Mouse (Mus musculus) midbrain, embryonic 14.5 days (tissue): ENCODE results near the gene Rnf144b. TPM values are rescaled to one million over a fixed set of nuclear protein-coding genes. Genes with fewer than 3 reads are reported as not detected.

Experiments used
- ATAC-seq: fragments of 200-750 bp; cut with Nextera tagmentation; 2 replicates; pipeline ENCODE4 v1.8.0; 2017; ENCODE audit warnings: moderate number of reproducible peaks, moderate library complexity; ENCODE audit not compliant: low FRiP score, low TSS enrichment
- DNase-seq: peaks from one replicate; pipeline ENCODE4 v3.0.0-alpha.2; 2015
- H3K27ac ChIP-seq: fragments of 300-500 bp; sonication (generic); replicated peaks from 2 replicates; pipeline ENCODE4 v1.5.1; 2014; ENCODE audit warnings: mild to moderate bottlenecking, low read depth, low read length, moderate library complexity
- H3K27me3 ChIP-seq: fragments of 300-500 bp; sonication (generic); 2 replicates; pipeline ENCODE4 v1.6.1; 2014; ENCODE audit warnings: low read length, control low read depth, mixed read lengths; ENCODE audit not compliant: control insufficient read depth, insufficient read depth
- H3K36me3 ChIP-seq: fragments of 300-500 bp; sonication (generic); 2 replicates; pipeline ENCODE4 v1.6.1; 2014; ENCODE audit warnings: low read length, control low read depth; ENCODE audit not compliant: control insufficient read depth, insufficient read depth
- H3K4me1 ChIP-seq: fragments of 300-500 bp; sonication (generic); 2 replicates; pipeline ENCODE4 v1.6.1; 2014; ENCODE audit warnings: mild to moderate bottlenecking, antibody characterized with exemption, low read length, control low read depth; ENCODE audit not compliant: control insufficient read depth, insufficient read depth
- H3K4me2 ChIP-seq: fragments of 300-500 bp; sonication (generic); 2 replicates; pipeline ENCODE4 v1.6.1; 2014; ENCODE audit warnings: mild to moderate bottlenecking, low read length, moderate library complexity
- H3K4me3 ChIP-seq: fragments of 300-500 bp; sonication (generic); replicated peaks from 2 replicates; pipeline ENCODE4 v1.5.1; 2014; ENCODE audit warnings: low read depth, low read length
- H3K9ac ChIP-seq: fragments of 300-500 bp; sonication (generic); replicated peaks from 2 replicates; pipeline ENCODE4 v1.6.1; 2014; ENCODE audit warnings: mild to moderate bottlenecking, low read length, moderate library complexity
- H3K9me3 ChIP-seq: fragments of 300-500 bp; sonication (generic); 2 replicates; pipeline ENCODE4 v1.6.1; 2016; ENCODE audit warnings: low read length, control low read depth, mixed read lengths; ENCODE audit not compliant: control insufficient read depth
- WGBS: fragments of 180-500 bp; shearing (Covaris S2); extraction: QIAGEN DNeasy Blood & Tissue Kit; methylation state at CpG from one replicate; pipeline ENCODE4 v1.1.7; 2014; 5-methylcytosine and 5-hydroxymethylcytosine counted together
- polyA plus RNA-seq: library from polyadenylated mRNA; unstranded; fragments of >200 nt; fragmentation: Nextera tagmentation; extraction: Ambion mirVana; gene quantifications from 2 replicates; pipeline ENCODE4 v1.2.1, GENCODE M21; 2014

Gene Rnf144b
- polyA plus RNA-seq, 1 experiment from 2014 or later: 1.1 TPM

GRCm38 (mm10) chr13:47251114-47251764, 128.8 kb downstream of the Rnf144b start:
- H3K27me3 ChIP-seq: no peaks in the 10 kb centered on the region
- H3K4me1 ChIP-seq: peaks cover 30% of the 10 kb centered on the region
- 89% methylated on average over 2 of the region's 2 CpGs for WGBS
- no peaks in the 10 kb centered on the region for H3K9me3 ChIP-seq
- H3K27ac ChIP-seq: no peak overlapping the region
- no peak for ATAC-seq
- no peak overlapping the region for H3K4me3 ChIP-seq
- no peak for DNase-seq
- no peaks in the 10 kb centered on the region for H3K36me3 ChIP-seq
- H3K4me2 ChIP-seq: no peak overlapping the region
- no peak overlapping the region for H3K9ac ChIP-seq

- Histone ChIP-seq H3K9ac (no peak overlapping the region), H3K4me2 (no peak overlapping the region), H3K36me3 (no peaks in the 10 kb centered on the region), H3K27me3 (no peaks in the 10 kb centered on the region), H3K27ac (no peak overlapping the region), H3K4me1 (peaks cover 12% of the 10 kb centered on the region), H3K9me3 (no peaks in the 10 kb centered on the region), H3K4me3 (no peak overlapping the region)
- no peak for ATAC-seq
- DNase-seq: no peak
- 80% methylated on average over 5 of the region's 5 CpGs for WGBS
Observed at GRCm38 (mm10) chr13:47253711-47254110, 131.3 kb downstream of the Rnf144b start.

- Histone ChIP-seq H3K4me1 (peaks cover 5% of the 10 kb centered on the region; the same call in 1 of the 2 replicates), H3K36me3 (no peaks in the 10 kb centered on the region), H3K9ac (no peak overlapping the region), H3K4me3 (no peak overlapping the region), H3K9me3 (no peaks in the 10 kb centered on the region), H3K27me3 (no peaks in the 10 kb centered on the region), H3K4me2 (no peak overlapping the region), H3K27ac (no peak overlapping the region)
- WGBS: 61% methylated on average over 4 of the region's 4 CpGs
- no peak for ATAC-seq
- no peak for DNase-seq
Observed at GRCm38 (mm10) chr13:47259297-47259696, 136.8 kb downstream of the Rnf144b start.

- no peak overlapping the region for H3K4me3 ChIP-seq
- no peak overlapping the region for H3K9ac ChIP-seq
- no peak overlapping the region for H3K27ac ChIP-seq
- H3K27me3 ChIP-seq: no peaks in the 10 kb centered on the region
- DNase-seq (peak; percentile 68), ATAC-seq (no peak)
- H3K36me3 ChIP-seq: no peaks in the 10 kb centered on the region
- peaks cover 5% of the 10 kb centered on the region; the same call in 1 of the 2 replicates for H3K4me1 ChIP-seq
- H3K4me2 ChIP-seq: no peak overlapping the region
- H3K9me3 ChIP-seq: no peaks in the 10 kb centered on the region
- 71% methylated on average over 2 of the region's 2 CpGs for WGBS
Observed at GRCm38 (mm10) chr13:47261961-47262360, 139.5 kb downstream of the Rnf144b start.

- no peak overlapping the region for H3K4me3 ChIP-seq
- no peaks in the 10 kb centered on the region for H3K27me3 ChIP-seq
- no peak overlapping the region for H3K4me2 ChIP-seq
- no peak for ATAC-seq
- H3K9me3 ChIP-seq: no peaks in the 10 kb centered on the region
- H3K9ac ChIP-seq: no peak overlapping the region
- no peaks in the 10 kb centered on the region for H3K36me3 ChIP-seq
- 89% methylated on average over 8 of the region's 8 CpGs for WGBS
- H3K4me1 ChIP-seq: no peaks in the 10 kb centered on the region
- no peak overlapping the region for H3K27ac ChIP-seq
- DNase-seq: no peak
Observed at GRCm38 (mm10) chr13:47264382-47264781, 141.9 kb downstream of the Rnf144b start.

- Histone ChIP-seq H3K36me3 (no peaks in the 10 kb centered on the region), H3K4me3 (no peak overlapping the region), H3K27me3 (no peaks in the 10 kb centered on the region), H3K9ac (no peak overlapping the region), H3K4me1 (no peaks in the 10 kb centered on the region), H3K9me3 (no peaks in the 10 kb centered on the region), H3K27ac (no peak overlapping the region), H3K4me2 (no peak overlapping the region)
- WGBS: 95% methylated on average over 7 of the region's 7 CpGs
- ATAC-seq (no peak), DNase-seq (no peak)
Observed at GRCm38 (mm10) chr13:47266411-47266810, 144.0 kb downstream of the Rnf144b start.

- ATAC-seq: no peak
Observed at GRCm38 (mm10) chr13:47268227-47268626, 145.8 kb downstream of the Rnf144b start.

GRCm38 (mm10) chr13:47272928-47273327, 150.5 kb downstream of the Rnf144b start:
- no peak for ATAC-seq
- Histone ChIP-seq H3K4me2 (peak overlapping the region; percentile 43), H3K9ac (no peak overlapping the region), H3K4me1 (peaks cover 11% of the 10 kb centered on the region; the same call in 1 of the 2 replicates), H3K4me3 (no peak overlapping the region), H3K36me3 (no peaks in the 10 kb centered on the region), H3K27ac (no peak overlapping the region), H3K27me3 (no peaks in the 10 kb centered on the region), H3K9me3 (no peaks in the 10 kb centered on the region)
- no peak for DNase-seq
- WGBS: 12% methylated on average over 8 of the region's 8 CpGs

More at GRCm38 (mm10) chr13:47268227-47268626, 145.8 kb downstream of the Rnf144b start:
- no peaks in the 10 kb centered on the region for H3K36me3 ChIP-seq
- H3K9ac ChIP-seq: no peak overlapping the region
- H3K4me1 ChIP-seq: peaks cover 4% of the 10 kb centered on the region; the same call in 1 of the 2 replicates
- H3K4me2 ChIP-seq: no peak overlapping the region
- H3K4me3 ChIP-seq: no peak overlapping the region
- WGBS: 85% methylated on average over 3 of the region's 3 CpGs
- H3K9me3 ChIP-seq: no peaks in the 10 kb centered on the region
- no peak overlapping the region for H3K27ac ChIP-seq
- no peaks in the 10 kb centered on the region for H3K27me3 ChIP-seq
- DNase-seq: no peak

- Histone ChIP-seq H3K27ac (no peak overlapping the region; the same call in 1 of the 2 replicates), H3K27me3 (no peaks in the 10 kb centered on the region), H3K9ac (no peak overlapping the region; the same call in 1 of the 2 replicates), H3K4me2 (peak overlapping the region; percentile 43), H3K36me3 (no peaks in the 10 kb centered on the region), H3K4me1 (peaks cover 11% of the 10 kb centered on the region; the same call in 1 of the 2 replicates), H3K9me3 (no peaks in the 10 kb centered on the region), H3K4me3 (no peak overlapping the region)
- WGBS: 1% methylated on average over 11 of the region's 11 CpGs
- DNase-seq (peak; percentile 74), ATAC-seq (no peak; the same call in 1 of the 2 replicates)
Observed at GRCm38 (mm10) chr13:47273487-47273886, 151.0 kb downstream of the Rnf144b start.
